Mouse (Mus musculus): ENCODE results near the gene Atg4a. TPM values are rescaled to one million over a fixed set of nuclear protein-coding genes. Genes with fewer than 3 reads are reported as not detected.
A peak's percentile ranks its signal among the peaks of the same experiment; 100 is the strongest.

Gene Atg4a
- total and polyA plus RNA-seq, 3 experiments, result 15.7 to 55.7 (median 22.5) TPM

GRCm38 (mm10) chrX:141157626-141158025 lies 200.9 kb downstream of the Atg4a start:
- no peak overlapping the region for H3K27ac ChIP-seq (ENCODE audit: insufficient read depth, low read depth)

GRCm38 (mm10) chrX:141158160-141158559 lies 201.5 kb downstream of the Atg4a start:
- dilution Hi-C loops (cut with MboI; ENCODE audit: extremely low pct_ligation_motif_present, extremely low pct_unique_long_range_greater_than_20kb, low sequenced_read_pairs), result no loop called here
- in situ Hi-C loops (cut with MboI; ENCODE audit: low pct_ligation_motif_present, low pct_unique_long_range_greater_than_20kb, low sequenced_read_pairs), result no loop called here
- peak; percentile 34 for DNase-seq (ENCODE audit: extremely low read depth)
- Histone ChIP-seq H3K9me3 (replicated peaks; ENCODE audit: low read length) (no peaks in the 10 kb centered on the region), H3K4me1 (ENCODE audit: control insufficient read depth in 1 of 2, insufficient read depth in 2 of 2) (peaks cover 11 to 20% of the 10 kb centered on the region in 2 experiments; a peak in 3 of 4 replicates), H3K36me3 (replicated peaks in 1 of 2; ENCODE audit: control insufficient read depth in 1 of 2, insufficient read depth in 1 of 2, low read length in 1 of 2) (peaks cover 28 to 42% of the 10 kb centered on the region in 2 experiments), H3K4me2 (ENCODE audit: insufficient read depth, low read depth, poor library complexity, severe bottlenecking) (no peak overlapping the region), H3K79me2 (replicated peaks; ENCODE audit: control insufficient read depth, extremely low read depth, insufficient read depth, poor library complexity, severe bottlenecking) (no peaks in the 10 kb centered on the region), H3K9ac (ENCODE audit: insufficient read depth, low read depth) (no peak overlapping the region), H3K4me3 (replicated peaks in 1 of 3; ENCODE audit: low read depth in 2 of 3, low read length in 2 of 3, poor library complexity in 1 of 3) (no peak overlapping the region), H3K27ac (ENCODE audit: insufficient read depth, low read depth) (no peak overlapping the region; the same call in 1 of the 2 replicates), H3K27me3 (replicated peaks) (no peaks in the 10 kb centered on the region)
- TF ChIP-seq NELFE (IDR thresholded peaks at IDR 0.05; ENCODE audit: low read depth, low read length), result no peak
- peak; percentile 58 for TF ChIP-seq CTCF (conservative IDR thresholded peaks at IDR 0.05 in 1 of 2, IDR thresholded peaks at IDR 0.05 in 1 of 2; ENCODE audit: low read depth in 2 of 2, low read length in 2 of 2)
- TF ChIP-seq IRF4 (IDR thresholded peaks at IDR 0.05; ENCODE audit: low read depth, low read length), result no peak
- no peak for TF ChIP-seq POLR2AphosphoS2 (IDR thresholded peaks at IDR 0.05; ENCODE audit: low read depth, low read length)
- no peak for TF ChIP-seq MEF2A (IDR thresholded peaks at IDR 0.05; ENCODE audit: borderline replicate concordance, low read depth, low read length)
- no peak for TF ChIP-seq MAZ (IDR thresholded peaks at IDR 0.05; ENCODE audit: low read depth, low read length)
- TF ChIP-seq MAFK (IDR thresholded peaks at IDR 0.05; ENCODE audit: insufficient replicate concordance, low read length), result no peak
- peak; percentile 9 for TF ChIP-seq RAD21 (IDR thresholded peaks at IDR 0.05; ENCODE audit: low read depth, low read length)
- no peak for TF ChIP-seq PAX5 (IDR thresholded peaks at IDR 0.05; ENCODE audit: low read length)
- TF ChIP-seq MXI1 (IDR thresholded peaks at IDR 0.05; ENCODE audit: low read depth, low read length), result no peak
- no peak for TF ChIP-seq RCOR1 (conservative IDR thresholded peaks at IDR 0.05; ENCODE audit: low read depth, low read length)
- 0 out of 2 replicates have a peak, but pooled peaks have one; percentile 20 for TF ChIP-seq SMC3 (IDR thresholded peaks at IDR 0.05; ENCODE audit: low read depth, low read length)
- TF ChIP-seq USF2 (conservative IDR thresholded peaks at IDR 0.05; ENCODE audit: low read depth, low read length), result no peak
- no peak for TF ChIP-seq USF1 (IDR thresholded peaks at IDR 0.05; ENCODE audit: low read depth, low read length)
- no peak for TF ChIP-seq HCFC1 (IDR thresholded peaks at IDR 0.05; ENCODE audit: low read depth, low read length)
- no peak for TF ChIP-seq BHLHE40 (IDR thresholded peaks at IDR 0.05; ENCODE audit: low read depth, low read length)
- TF ChIP-seq ZKSCAN1 (IDR thresholded peaks at IDR 0.05; ENCODE audit: borderline replicate concordance, low read depth, low read length), result no peak
- TF ChIP-seq NRF1 (IDR thresholded peaks at IDR 0.05; ENCODE audit: low read depth, low read length), result no peak

More at GRCm38 (mm10) chrX:141157626-141158025, 200.9 kb downstream of the Atg4a start:
- Histone ChIP-seq H3K27me3 (replicated peaks) (no peaks in the 10 kb centered on the region), H3K9me3 (replicated peaks; ENCODE audit: low read length) (no peaks in the 10 kb centered on the region), H3K9ac (ENCODE audit: insufficient read depth, low read depth) (no peak overlapping the region), H3K4me2 (ENCODE audit: insufficient read depth, low read depth, poor library complexity, severe bottlenecking) (peak overlapping the region; percentile 15; the same call in 1 of the 2 replicates), H3K4me1 (ENCODE audit: control insufficient read depth in 1 of 2, insufficient read depth in 2 of 2) (peaks cover 11 to 20% of the 10 kb centered on the region in 2 experiments; a peak in 3 of 4 replicates), H3K79me2 (replicated peaks; ENCODE audit: control insufficient read depth, extremely low read depth, insufficient read depth, poor library complexity, severe bottlenecking) (no peaks in the 10 kb centered on the region), H3K4me3 (replicated peaks in 1 of 3; ENCODE audit: low read depth in 2 of 3, low read length in 2 of 3, poor library complexity in 1 of 3) (no peak overlapping the region), H3K36me3 (replicated peaks in 1 of 2; ENCODE audit: control insufficient read depth in 1 of 2, insufficient read depth in 1 of 2, low read length in 1 of 2) (peaks cover 33 to 47% of the 10 kb centered on the region in 2 experiments)
- peak; percentile 42 for DNase-seq (ENCODE audit: extremely low read depth)
- in situ Hi-C loops (cut with MboI; ENCODE audit: low pct_ligation_motif_present, low pct_unique_long_range_greater_than_20kb, low sequenced_read_pairs), result no loop called here
- dilution Hi-C loops (cut with MboI; ENCODE audit: extremely low pct_ligation_motif_present, extremely low pct_unique_long_range_greater_than_20kb, low sequenced_read_pairs), result no loop called here
- peak; percentile 28; the same call in 1 of the 2 replicates for TF ChIP-seq BHLHE40 (IDR thresholded peaks at IDR 0.05; ENCODE audit: low read depth, low read length)
- TF ChIP-seq CHD2 (IDR thresholded peaks at IDR 0.05; ENCODE audit: low read length), result no peak

All from CH12.LX (cell line).